Mouse (Mus musculus) kidney, embryonic 16.5 days (tissue): ENCODE measurements around the gene Vwa7. TPM values are rescaled to one million over a fixed set of nuclear protein-coding genes. Genes with fewer than 3 reads are reported as not detected.

Experiments
- ATAC-seq: fragments of 200-750 bp; cut with Nextera tagmentation; 2 replicates; pipeline ENCODE4 v1.8.0; 2017; ENCODE audit warnings: moderate TSS enrichment; ENCODE audit not compliant: low FRiP score, low TSS enrichment
- H3K27ac ChIP-seq: fragments of 300-500 bp; sonication (generic); 2 replicates; pipeline ENCODE4 v1.5.1; 2014; ENCODE audit warnings: low read length
- H3K27me3 ChIP-seq: fragments of 300-500 bp; sonication (generic); 2 replicates; pipeline ENCODE4 v1.6.1; 2014; ENCODE audit warnings: low read length, control low read depth, mixed read lengths; ENCODE audit not compliant: insufficient read depth
- H3K36me3 ChIP-seq: fragments of 300-500 bp; sonication (generic); 2 replicates; pipeline ENCODE4 v1.6.1; 2014; ENCODE audit warnings: low read length, control low read depth, mixed read lengths; ENCODE audit not compliant: insufficient read depth
- H3K4me1 ChIP-seq: fragments of 300-500 bp; sonication (generic); 2 replicates; pipeline ENCODE4 v1.6.1; 2014; ENCODE audit warnings: low read length, control low read depth, mixed read lengths; ENCODE audit not compliant: insufficient read depth
- H3K4me2 ChIP-seq: fragments of 300-500 bp; sonication (generic); replicated peaks from 2 replicates; pipeline ENCODE4 v1.6.1; 2014; ENCODE audit warnings: low read depth, low read length
- H3K4me3 ChIP-seq: fragments of 300-500 bp; sonication (generic); 2 replicates; pipeline ENCODE4 v1.5.1; 2014; ENCODE audit warnings: mild to moderate bottlenecking, low read length
- H3K9ac ChIP-seq: fragments of 300-500 bp; sonication (generic); replicated peaks from 2 replicates; pipeline ENCODE4 v1.6.1; 2014; ENCODE audit warnings: low read length
- H3K9me3 ChIP-seq: fragments of 300-500 bp; sonication (generic); 2 replicates; pipeline ENCODE4 v1.6.1; 2016; ENCODE audit warnings: low read length, control low read depth
- WGBS: fragments of 180-500 bp; shearing (Covaris S2); extraction: QIAGEN DNeasy Blood & Tissue Kit; methylation state at CpG from one replicate; pipeline ENCODE4 v1.1.7; 2014; 5-methylcytosine and 5-hydroxymethylcytosine counted together
- polyA plus RNA-seq: library from polyadenylated mRNA; unstranded; fragments of >200 nt; fragmentation: Nextera tagmentation; extraction: Ambion mirVana; gene quantifications from 2 replicates; pipeline ENCODE4 v1.2.1, GENCODE M21; 2015

Gene Vwa7
- polyA plus RNA-seq, 1 experiment from 2014 or later = 0.21 TPM

GRCm38 (mm10) chr17:35060071-35060470, 43.7 kb downstream of the Vwa7 start:
- peaks cover 39% of the 10 kb centered on the region for H3K4me1 ChIP-seq
- H3K9me3 ChIP-seq = no peaks in the 10 kb centered on the region
- H3K36me3 ChIP-seq = peaks cover 57% of the 10 kb centered on the region
- H3K9ac ChIP-seq = peak overlapping the region; percentile 95
- ATAC-seq = no peak
- H3K27ac ChIP-seq = no peak overlapping the region
- WGBS = 14% methylated on average over 14 of the region's 14 CpGs
- peak overlapping the region; percentile 84 for H3K4me2 ChIP-seq
- peak overlapping the region; percentile 93 for H3K4me3 ChIP-seq
- H3K27me3 ChIP-seq = no peaks in the 10 kb centered on the region

DNA sequence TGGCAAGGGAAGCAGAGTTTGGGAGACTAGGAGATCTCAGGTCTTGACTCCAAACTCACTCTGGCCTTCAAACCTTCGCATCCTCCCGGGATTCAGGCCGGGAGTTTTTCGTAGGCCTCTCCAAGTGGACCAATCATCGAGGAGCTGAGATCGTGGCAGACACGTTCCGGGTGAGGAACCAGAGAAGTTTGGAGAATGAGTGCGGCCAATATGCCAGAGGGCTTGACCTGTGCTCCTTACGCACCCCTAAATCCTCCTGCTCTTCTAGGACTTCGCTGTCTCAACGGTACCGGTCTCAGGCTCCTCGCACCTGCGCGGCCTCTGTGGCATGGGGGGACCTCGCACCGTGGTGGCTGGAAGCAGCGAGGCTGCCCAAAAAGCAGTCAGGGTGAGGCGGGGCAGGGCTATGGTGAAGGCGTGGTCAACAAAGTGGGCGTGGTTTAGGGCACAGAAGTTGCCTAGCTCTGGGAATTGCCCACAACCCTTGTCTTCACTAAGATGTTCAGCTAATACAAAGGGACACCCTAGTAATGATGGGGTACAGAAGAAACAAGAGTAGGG, 44.4 kb downstream of the Vwa7 start:
- Histone ChIP-seq H3K4me1 (peaks cover 43% of the 10 kb centered on the region), H3K27ac (no peak overlapping the region), H3K27me3 (no peaks in the 10 kb centered on the region), H3K36me3 (peaks cover 49% of the 10 kb centered on the region), H3K4me2 (peak overlapping the region; percentile 84), H3K9me3 (no peaks in the 10 kb centered on the region), H3K9ac (peak overlapping the region; percentile 95), H3K4me3 (peak overlapping the region; percentile 93)
- WGBS = 56% methylated on average over 22 of the region's 22 CpGs
- no peak for ATAC-seq

GRCm38 (mm10) chr17:35061299-35061698, 44.9 kb downstream of the Vwa7 start:
- Histone ChIP-seq H3K4me2 (no peak overlapping the region), H3K27ac (no peak overlapping the region), H3K27me3 (0 out of 2 replicates have a peak, but pooled peaks cover 3% of the 10 kb centered on the region), H3K9ac (no peak overlapping the region), H3K9me3 (no peaks in the 10 kb centered on the region), H3K4me1 (peaks cover 41% of the 10 kb centered on the region), H3K4me3 (no peak overlapping the region), H3K36me3 (peaks cover 45% of the 10 kb centered on the region)
- ATAC-seq = no peak
- 76% methylated on average over 8 of the region's 8 CpGs for WGBS

DNA sequence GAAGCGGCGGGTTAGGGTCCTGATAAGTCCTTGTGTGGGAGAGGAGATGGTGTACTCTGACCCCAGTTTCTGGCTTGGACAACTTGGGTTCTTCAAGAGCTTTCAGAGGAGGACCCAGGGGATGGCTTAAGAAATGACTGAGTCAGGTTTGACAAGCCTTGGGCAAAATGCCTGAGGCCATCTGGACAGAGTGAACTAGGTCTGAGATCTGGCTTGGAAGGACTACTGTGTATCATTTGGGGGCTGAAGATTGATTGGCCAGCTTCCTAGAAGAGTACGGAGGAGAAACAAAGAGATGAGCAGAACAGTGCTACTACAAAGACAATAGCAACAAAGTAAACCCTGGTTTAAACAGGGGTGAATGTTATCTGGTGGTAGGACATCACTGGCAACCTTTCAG, 47.1 kb downstream of the Vwa7 start:
- no peak overlapping the region for H3K4me3 ChIP-seq
- peaks cover 38% of the 10 kb centered on the region for H3K4me1 ChIP-seq
- no peak for ATAC-seq
- H3K9ac ChIP-seq = no peak overlapping the region
- no peak overlapping the region for H3K4me2 ChIP-seq
- WGBS = 77% methylated on average over 3 of the region's 3 CpGs
- H3K9me3 ChIP-seq = no peaks in the 10 kb centered on the region
- H3K27ac ChIP-seq = no peak overlapping the region
- 0 out of 2 replicates have a peak, but pooled peaks cover 7% of the 10 kb centered on the region for H3K27me3 ChIP-seq
- peaks cover 26% of the 10 kb centered on the region for H3K36me3 ChIP-seq

DNA sequence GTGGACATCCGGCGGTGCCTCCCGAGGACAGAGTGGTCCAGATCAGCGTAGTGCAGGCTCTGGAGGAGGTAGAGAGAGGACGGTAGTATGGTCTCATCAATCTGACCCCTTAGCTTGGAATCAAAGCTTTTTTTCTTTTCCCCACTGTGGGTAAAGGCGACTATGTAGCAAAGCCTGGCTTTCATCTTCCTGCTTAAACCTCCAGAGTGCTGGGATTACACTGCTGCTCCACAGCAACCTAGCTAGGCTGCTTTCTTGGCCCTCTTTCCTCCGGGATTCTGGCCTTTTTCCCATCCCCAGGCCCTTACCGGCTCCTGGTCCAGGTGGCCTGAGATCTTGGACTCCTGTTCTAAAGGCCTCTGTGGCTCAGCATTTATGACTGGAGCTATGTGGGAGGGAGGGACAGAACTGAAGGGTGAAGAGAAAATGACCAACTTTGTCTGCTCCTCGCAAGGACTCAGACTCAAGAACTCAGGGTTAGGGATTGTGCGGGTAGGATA, 48.0 kb downstream of the Vwa7 start:
- no peaks in the 10 kb centered on the region for H3K9me3 ChIP-seq
- no peak for ATAC-seq
- H3K4me1 ChIP-seq = peaks cover 35% of the 10 kb centered on the region
- peaks cover 24% of the 10 kb centered on the region for H3K36me3 ChIP-seq
- H3K27ac ChIP-seq = peak overlapping the region; percentile 56
- peak overlapping the region; percentile 29 for H3K9ac ChIP-seq
- 0 out of 2 replicates have a peak, but pooled peaks cover 7% of the 10 kb centered on the region for H3K27me3 ChIP-seq
- 31% methylated on average over 10 of the region's 10 CpGs for WGBS
- H3K4me3 ChIP-seq = peak overlapping the region; percentile 43
- peak overlapping the region; percentile 59 for H3K4me2 ChIP-seq

DNA sequence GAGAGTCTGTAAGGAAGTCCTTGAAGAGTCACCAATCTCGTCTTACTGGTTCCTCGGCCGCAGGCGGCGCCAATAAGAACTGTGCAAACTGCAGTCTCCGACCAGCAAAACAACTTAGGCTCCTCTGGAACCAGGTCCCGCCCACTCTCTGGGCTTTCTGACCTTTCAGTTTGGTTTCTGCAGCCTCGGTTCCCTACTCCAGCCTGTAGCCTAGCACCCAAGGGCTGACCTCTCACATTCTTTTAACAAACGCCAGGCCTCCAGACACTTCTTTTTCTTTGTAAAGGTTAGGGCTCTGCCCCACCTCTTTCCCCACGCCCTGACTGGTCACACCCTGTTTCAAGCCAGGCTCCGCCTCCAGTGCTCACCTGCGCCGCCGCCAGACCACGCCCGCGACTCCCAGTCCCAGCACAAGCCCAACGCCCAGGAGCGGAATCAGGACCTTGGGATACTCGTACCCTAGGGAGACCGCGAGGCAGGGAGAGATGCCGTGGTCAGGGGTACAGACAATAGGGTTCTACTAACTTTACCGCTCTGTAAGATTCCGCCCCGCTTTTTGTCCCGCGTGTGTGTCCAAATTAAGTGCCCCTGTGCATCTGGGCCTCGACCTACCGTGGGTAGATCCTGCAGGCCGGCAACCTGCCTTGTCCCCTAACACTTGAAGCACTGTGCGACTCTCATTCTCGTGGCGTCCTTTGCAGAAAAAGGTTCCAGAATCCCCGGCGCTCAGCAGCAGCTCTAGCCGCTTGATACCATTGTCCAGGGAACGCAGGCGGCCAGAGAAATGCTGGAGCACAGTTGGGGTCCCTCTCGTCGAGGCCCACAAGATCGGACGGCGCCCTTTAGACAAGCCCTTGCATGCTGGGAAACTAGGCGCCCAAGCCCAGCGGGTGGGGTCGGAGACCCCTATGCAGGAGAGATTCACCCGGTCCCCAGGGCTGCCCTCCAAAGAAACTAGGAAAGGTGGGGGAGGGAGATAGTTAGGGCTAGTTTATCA, 48.9 kb downstream of the Vwa7 start, which contains the start of gene Ly6g6c:
TSS of gene Ly6g6c (plus strand) at position 438 of the 997 bp plus-strand sequence.
- Histone ChIP-seq H3K4me2 (peak within 1 kb of the TSS; percentile 59), H3K27me3 (0 out of 2 replicates have a peak, but pooled peaks cover 7% of the 10 kb centered on the region), H3K27ac (peak within 1 kb of the TSS; percentile 56), H3K4me1 (peaks cover 32% of the 10 kb centered on the region), H3K9me3 (no peaks in the 10 kb centered on the region), H3K4me3 (peak within 1 kb of the TSS; percentile 43), H3K36me3 (peaks cover 24% of the 10 kb centered on the region), H3K9ac (peak within 1 kb of the TSS; percentile 29)
- peak; percentile 68 for ATAC-seq
- WGBS = 2% methylated on average over 48 of the region's 48 CpGs

GRCm38 (mm10) chr17:35066084-35066483, 49.7 kb downstream of the Vwa7 start, which contains the start of gene Mpig6b:
Gene Mpig6b (minus strand): TSS chr17:35066184.
- WGBS = 48% methylated on average over 10 of the region's 10 CpGs
- 0 out of 2 replicates have a peak, but pooled peaks cover 7% of the 10 kb centered on the region for H3K27me3 ChIP-seq
- H3K27ac ChIP-seq = peak within 1 kb of the TSS; percentile 56
- H3K4me2 ChIP-seq = peak within 1 kb of the TSS; percentile 59
- ATAC-seq = no peak
- peak within 1 kb of the TSS; percentile 43 for H3K4me3 ChIP-seq
- H3K4me1 ChIP-seq = peaks cover 24% of the 10 kb centered on the region
- peak within 1 kb of the TSS; percentile 29 for H3K9ac ChIP-seq
- peaks cover 18% of the 10 kb centered on the region for H3K36me3 ChIP-seq
- no peaks in the 10 kb centered on the region for H3K9me3 ChIP-seq

GRCm38 (mm10) chr17:35068213-35068914, 52.0 kb downstream of the Vwa7 start:
- H3K27ac ChIP-seq = no peak overlapping the region
- no peaks in the 10 kb centered on the region for H3K36me3 ChIP-seq
- H3K4me2 ChIP-seq = no peak overlapping the region
- peaks cover 26% of the 10 kb centered on the region for H3K4me1 ChIP-seq
- WGBS = 79% methylated on average over 17 of the region's 17 CpGs
- no peak overlapping the region for H3K4me3 ChIP-seq
- H3K27me3 ChIP-seq = 0 out of 2 replicates have a peak, but pooled peaks cover 7% of the 10 kb centered on the region
- no peak for ATAC-seq
- H3K9me3 ChIP-seq = no peaks in the 10 kb centered on the region
- no peak overlapping the region for H3K9ac ChIP-seq

GRCm38 (mm10) chr17:35070556-35071229, 54.3 kb downstream of the Vwa7 start:
- no peaks in the 10 kb centered on the region for H3K9me3 ChIP-seq
- 66% methylated on average over 6 of the region's 6 CpGs for WGBS
- no peak for ATAC-seq
- 0 out of 2 replicates have a peak, but pooled peaks cover 7% of the 10 kb centered on the region for H3K27me3 ChIP-seq
- no peak overlapping the region for H3K4me3 ChIP-seq
- peaks cover 15% of the 10 kb centered on the region for H3K4me1 ChIP-seq
- no peaks in the 10 kb centered on the region for H3K36me3 ChIP-seq
- H3K9ac ChIP-seq = no peak overlapping the region
- H3K27ac ChIP-seq = no peak overlapping the region
- no peak overlapping the region for H3K4me2 ChIP-seq
